Mouse (Mus musculus): ENCODE results near the gene Scube3. TPM values are rescaled to one million over a fixed set of nuclear protein-coding genes. Genes with fewer than 3 reads are reported as not detected.

The Scube3 gene
- polyA plus RNA-seq (2014; fragmentation: Nextera tagmentation; extraction: Ambion mirVana) = 8.1 and 8.8 TPM in 2 replicates

- Histone ChIP-seq H3K4me3 (ENCODE audit: low read depth, low read length) (peak within 1 kb of the TSS; percentile 73), H3K4me2 (ENCODE audit: low read depth, low read length) (peak within 1 kb of the TSS; percentile 95), H3K27ac (replicated peaks; ENCODE audit: low read depth, low read length) (peak within 1 kb of the TSS; percentile 88), H3K9me3 (ENCODE audit: control insufficient read depth, low read length) (no peaks in the 10 kb centered on the region), H3K36me3 (ENCODE audit: control insufficient read depth, insufficient read depth, low read length) (no peaks in the 10 kb centered on the region), H3K4me1 (ENCODE audit: control insufficient read depth, insufficient read depth, low read length) (peaks cover 33% of the 10 kb centered on the region), H3K9ac (ENCODE audit: low read depth, low read length) (peak within 1 kb of the TSS; percentile 83), H3K27me3 (replicated peaks; ENCODE audit: control insufficient read depth, insufficient read depth, low read length) (no peaks in the 10 kb centered on the region)
- DNase-seq (ENCODE audit: low spot score) = peak; percentile 84
- WGBS = under 1% methylated on average over 34 of the region's 97 CpGs
- peak; percentile 53 for ATAC-seq (ENCODE audit: low read depth)
These were observed at the start of gene Scube3 for GRCm38 (mm10) chr17:28141771-28142699. Gene Scube3, plus strand, starts transcription at chr17:28142141.

DNA sequence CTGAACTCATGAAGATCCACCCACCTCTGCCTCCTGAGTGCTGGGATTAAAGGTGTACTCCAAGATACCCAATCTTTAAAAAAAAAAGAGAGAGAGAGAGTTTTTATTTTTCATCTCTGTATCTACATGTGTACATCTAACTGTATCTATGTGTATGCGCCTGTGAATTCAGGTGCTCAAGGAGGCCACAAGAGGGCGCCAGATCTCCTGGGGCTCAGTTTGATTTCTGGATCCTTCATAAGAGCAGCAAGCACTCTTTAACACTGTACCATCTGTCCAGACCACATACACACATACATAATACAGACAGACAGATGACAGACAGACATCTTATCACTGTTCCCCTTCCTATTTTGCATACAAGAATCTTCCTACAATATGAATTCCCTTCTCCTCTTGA lies 49.6 kb upstream of the Scube3 start:
- no peaks in the 10 kb centered on the region for H3K4me1 ChIP-seq (ENCODE audit: control insufficient read depth, insufficient read depth, low read length)
- H3K4me3 ChIP-seq (ENCODE audit: low read depth, low read length) = no peak overlapping the region
- no peak for ATAC-seq (ENCODE audit: low read depth)
- no peak for DNase-seq (ENCODE audit: low spot score)
- H3K4me2 ChIP-seq (ENCODE audit: low read depth, low read length) = no peak overlapping the region
- H3K27me3 ChIP-seq (replicated peaks; ENCODE audit: control insufficient read depth, insufficient read depth, low read length) = no peaks in the 10 kb centered on the region
- WGBS = 91% methylated on average over 2 of the region's 2 CpGs
- H3K36me3 ChIP-seq (ENCODE audit: control insufficient read depth, insufficient read depth, low read length) = no peaks in the 10 kb centered on the region
- H3K9me3 ChIP-seq (ENCODE audit: control insufficient read depth, low read length) = peaks cover 9% of the 10 kb centered on the region; the same call in 1 of the 2 replicates
- H3K9ac ChIP-seq (ENCODE audit: low read depth, low read length) = no peak overlapping the region
- no peak overlapping the region for H3K27ac ChIP-seq (replicated peaks; ENCODE audit: low read depth, low read length)

GRCm38 (mm10) chr17:28093837-28094236 lies 48.1 kb upstream of the Scube3 start:
- Histone ChIP-seq H3K9ac (ENCODE audit: low read depth, low read length) (no peak overlapping the region), H3K4me3 (ENCODE audit: low read depth, low read length) (no peak overlapping the region), H3K27me3 (replicated peaks; ENCODE audit: control insufficient read depth, insufficient read depth, low read length) (no peaks in the 10 kb centered on the region), H3K4me2 (ENCODE audit: low read depth, low read length) (no peak overlapping the region), H3K27ac (replicated peaks; ENCODE audit: low read depth, low read length) (no peak overlapping the region), H3K36me3 (ENCODE audit: control insufficient read depth, insufficient read depth, low read length) (no peaks in the 10 kb centered on the region), H3K4me1 (ENCODE audit: control insufficient read depth, insufficient read depth, low read length) (no peaks in the 10 kb centered on the region), H3K9me3 (ENCODE audit: control insufficient read depth, low read length) (peaks cover 9% of the 10 kb centered on the region; the same call in 1 of the 2 replicates)
- no peak for DNase-seq (ENCODE audit: low spot score)
- WGBS = 78% methylated on average over 3 of the region's 3 CpGs
- no peak for ATAC-seq (ENCODE audit: low read depth)

DNA sequence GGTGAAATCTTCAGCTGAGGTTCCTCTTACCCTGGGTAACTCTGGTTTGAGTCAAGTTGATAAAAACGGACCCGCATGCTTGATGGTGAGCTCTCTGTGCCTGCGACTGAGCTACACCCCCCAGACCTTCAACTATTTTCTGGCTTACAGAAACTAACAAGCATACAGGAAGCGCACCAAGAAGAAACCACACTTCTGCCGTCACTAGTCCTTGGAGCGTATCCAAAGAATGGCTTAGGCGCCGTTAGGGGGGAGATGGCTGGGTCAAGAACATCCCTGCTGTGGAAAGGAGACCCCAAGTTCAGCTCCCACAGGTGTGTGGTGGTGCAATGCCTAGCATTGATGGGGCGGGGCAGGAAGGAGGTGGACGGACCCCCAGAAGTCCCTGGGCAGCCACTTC lies 45.5 kb upstream of the Scube3 start:
- Histone ChIP-seq H3K4me1 (ENCODE audit: control insufficient read depth, insufficient read depth, low read length) (no peaks in the 10 kb centered on the region), H3K27me3 (replicated peaks; ENCODE audit: control insufficient read depth, insufficient read depth, low read length) (no peaks in the 10 kb centered on the region), H3K4me3 (ENCODE audit: low read depth, low read length) (no peak overlapping the region), H3K36me3 (ENCODE audit: control insufficient read depth, insufficient read depth, low read length) (no peaks in the 10 kb centered on the region), H3K9ac (ENCODE audit: low read depth, low read length) (no peak overlapping the region), H3K27ac (replicated peaks; ENCODE audit: low read depth, low read length) (no peak overlapping the region), H3K9me3 (ENCODE audit: control insufficient read depth, low read length) (peaks cover 9% of the 10 kb centered on the region; the same call in 1 of the 2 replicates), H3K4me2 (ENCODE audit: low read depth, low read length) (no peak overlapping the region)
- ATAC-seq (ENCODE audit: low read depth) = no peak
- no peak for DNase-seq (ENCODE audit: low spot score)
- WGBS = 72% methylated on average over 10 of the region's 10 CpGs

GRCm38 (mm10) chr17:28097308-28097707 lies 44.6 kb upstream of the Scube3 start:
- ATAC-seq (ENCODE audit: low read depth) (no peak), DNase-seq (ENCODE audit: low spot score) (no peak)
- no peaks in the 10 kb centered on the region for H3K27me3 ChIP-seq (replicated peaks; ENCODE audit: control insufficient read depth, insufficient read depth, low read length)
- peaks cover 7% of the 10 kb centered on the region; the same call in 1 of the 2 replicates for H3K9me3 ChIP-seq (ENCODE audit: control insufficient read depth, low read length)
- no peaks in the 10 kb centered on the region for H3K36me3 ChIP-seq (ENCODE audit: control insufficient read depth, insufficient read depth, low read length)
- no peak overlapping the region for H3K9ac ChIP-seq (ENCODE audit: low read depth, low read length)
- 87% methylated on average over 13 of the region's 13 CpGs for WGBS
- H3K4me3 ChIP-seq (ENCODE audit: low read depth, low read length) = no peak overlapping the region
- peaks cover 6% of the 10 kb centered on the region; the same call in 1 of the 2 replicates for H3K4me1 ChIP-seq (ENCODE audit: control insufficient read depth, insufficient read depth, low read length)
- H3K4me2 ChIP-seq (ENCODE audit: low read depth, low read length) = no peak overlapping the region
- no peak overlapping the region for H3K27ac ChIP-seq (replicated peaks; ENCODE audit: low read depth, low read length)

DNA sequence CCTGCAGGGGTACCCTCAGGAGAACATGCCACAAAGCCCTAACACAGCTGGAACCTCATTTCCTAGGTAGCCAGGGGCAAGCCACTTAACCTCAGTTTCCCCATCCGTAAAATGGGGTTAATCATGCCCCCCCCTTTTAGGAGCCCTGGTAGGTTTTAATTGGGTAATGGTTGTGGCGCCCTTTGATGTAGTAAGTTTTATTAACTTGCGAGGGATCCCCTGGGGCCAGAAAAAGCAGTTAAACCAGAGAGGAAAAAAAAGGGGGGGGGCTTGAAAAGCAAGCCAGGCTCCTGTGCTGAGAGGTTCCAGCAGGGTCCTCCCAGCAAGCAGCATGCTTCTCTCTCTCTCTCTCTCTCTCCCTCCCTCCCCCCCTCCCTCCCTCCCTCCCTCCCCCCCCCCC lies 42.9 kb upstream of the Scube3 start:
- peak; percentile 41 for DNase-seq (ENCODE audit: low spot score)
- Histone ChIP-seq H3K4me3 (ENCODE audit: low read depth, low read length) (no peak overlapping the region), H3K27me3 (replicated peaks; ENCODE audit: control insufficient read depth, insufficient read depth, low read length) (no peaks in the 10 kb centered on the region), H3K27ac (replicated peaks; ENCODE audit: low read depth, low read length) (no peak overlapping the region), H3K9me3 (ENCODE audit: control insufficient read depth, low read length) (no peaks in the 10 kb centered on the region; the same call in 1 of the 2 replicates), H3K4me1 (ENCODE audit: control insufficient read depth, insufficient read depth, low read length) (peaks cover 10% of the 10 kb centered on the region; the same call in 1 of the 2 replicates), H3K9ac (ENCODE audit: low read depth, low read length) (no peak overlapping the region), H3K4me2 (ENCODE audit: low read depth, low read length) (no peak overlapping the region), H3K36me3 (ENCODE audit: control insufficient read depth, insufficient read depth, low read length) (no peaks in the 10 kb centered on the region)
- WGBS = 30% methylated on average over 3 of the region's 3 CpGs
- ATAC-seq (ENCODE audit: low read depth) = no peak

DNA sequence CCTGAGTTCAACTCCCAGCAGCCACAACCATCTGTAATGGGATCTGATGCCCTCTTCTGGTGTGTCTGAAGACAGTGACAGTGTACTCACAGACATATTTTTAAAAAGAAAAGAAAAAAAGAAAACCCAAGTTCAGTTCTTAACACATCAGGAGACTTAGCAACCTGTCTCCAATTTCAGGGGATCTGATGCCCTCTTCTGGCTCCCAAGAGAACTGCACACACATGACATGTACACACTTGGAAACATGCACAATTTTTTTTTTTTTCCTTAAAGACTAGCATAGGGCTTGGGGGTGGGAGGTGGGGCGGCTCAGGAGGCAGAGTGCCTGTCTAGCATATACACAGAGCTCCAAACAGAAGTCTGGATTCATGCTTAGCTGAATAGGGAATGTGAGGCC lies 41.3 kb upstream of the Scube3 start:
- Histone ChIP-seq H3K36me3 (ENCODE audit: control insufficient read depth, insufficient read depth, low read length) (no peaks in the 10 kb centered on the region), H3K9me3 (ENCODE audit: control insufficient read depth, low read length) (no peaks in the 10 kb centered on the region), H3K4me2 (ENCODE audit: low read depth, low read length) (no peak overlapping the region), H3K4me3 (ENCODE audit: low read depth, low read length) (no peak overlapping the region), H3K4me1 (ENCODE audit: control insufficient read depth, insufficient read depth, low read length) (peaks cover 10% of the 10 kb centered on the region; the same call in 1 of the 2 replicates), H3K27ac (replicated peaks; ENCODE audit: low read depth, low read length) (no peak overlapping the region), H3K27me3 (replicated peaks; ENCODE audit: control insufficient read depth, insufficient read depth, low read length) (no peaks in the 10 kb centered on the region), H3K9ac (ENCODE audit: low read depth, low read length) (no peak overlapping the region)
- no peak for DNase-seq (ENCODE audit: low spot score)
- ATAC-seq (ENCODE audit: low read depth) = no peak
- WGBS = 92% methylated on average over 1 of the region's 1 CpGs

DNA sequence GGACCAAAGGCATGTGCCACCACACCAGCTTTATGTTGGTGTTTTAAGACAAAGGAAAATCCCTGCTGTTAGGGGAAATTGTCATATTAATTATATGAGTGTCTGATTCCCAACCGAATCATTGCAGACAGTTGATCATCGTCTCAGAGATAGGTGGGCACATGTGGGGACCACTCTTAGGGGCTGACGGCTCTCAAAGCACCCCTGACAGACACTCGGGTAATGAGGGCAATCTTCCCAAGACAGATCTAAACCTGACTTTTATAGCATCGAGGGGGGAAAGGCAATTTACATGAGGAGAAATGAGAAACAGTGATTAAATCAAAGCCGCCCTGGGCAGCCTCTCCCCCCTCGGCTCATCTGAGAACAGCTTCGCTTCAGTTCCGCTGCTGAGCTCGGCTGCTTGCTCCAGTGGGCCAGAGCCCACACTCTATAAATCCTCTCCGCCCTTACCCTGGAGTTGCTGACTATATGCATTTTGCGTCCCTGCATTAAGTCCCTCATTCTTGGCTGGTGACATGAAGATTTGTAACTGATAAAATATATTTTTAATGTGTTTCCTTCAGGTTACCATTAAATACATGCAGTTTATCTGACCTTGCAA lies 40.6 kb upstream of the Scube3 start:
- Histone ChIP-seq H3K9me3 (ENCODE audit: control insufficient read depth, low read length) (no peaks in the 10 kb centered on the region), H3K4me3 (ENCODE audit: low read depth, low read length) (no peak overlapping the region), H3K9ac (ENCODE audit: low read depth, low read length) (no peak overlapping the region), H3K36me3 (ENCODE audit: control insufficient read depth, insufficient read depth, low read length) (no peaks in the 10 kb centered on the region), H3K27me3 (replicated peaks; ENCODE audit: control insufficient read depth, insufficient read depth, low read length) (no peaks in the 10 kb centered on the region), H3K27ac (replicated peaks; ENCODE audit: low read depth, low read length) (no peak overlapping the region), H3K4me2 (ENCODE audit: low read depth, low read length) (no peak overlapping the region), H3K4me1 (ENCODE audit: control insufficient read depth, insufficient read depth, low read length) (peaks cover 10% of the 10 kb centered on the region; the same call in 1 of the 2 replicates)
- ATAC-seq (ENCODE audit: low read depth) (no peak), DNase-seq (ENCODE audit: low spot score) (peak; percentile 56)
- 42% methylated on average over 12 of the region's 12 CpGs for whole genome bisulfite sequencing
